In the genomic region with DNA sequence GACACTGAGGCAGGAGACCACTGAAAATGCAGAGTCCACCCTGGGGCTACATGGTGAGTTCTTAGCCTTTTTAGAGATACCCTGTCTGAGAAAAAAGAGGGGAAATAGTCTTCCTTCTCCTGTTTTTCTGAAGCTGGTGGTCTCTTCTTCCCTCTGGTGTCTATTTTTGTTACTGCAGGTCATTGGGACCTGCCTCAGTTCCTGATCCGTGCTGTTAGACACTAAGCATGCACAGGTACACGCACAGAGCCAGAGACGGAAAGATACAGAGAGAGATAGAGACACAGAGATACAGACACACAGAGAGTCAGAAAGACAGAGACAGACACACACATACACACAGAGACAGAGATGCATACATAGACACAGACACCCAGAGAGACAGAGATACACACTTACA, we compare ENCODE assay signal across 18 mouse cellular contexts. TPM values are rescaled to one million over a fixed set of nuclear protein-coding genes. Genes with fewer than 3 reads are reported as not detected.
DNase-seq lines count a peak whose midpoint lies in the region; ATAC-seq and TF ChIP-seq lines count a peak whose summit lies in the region.
"Had no signal": no experiment of that assay in that cellular context is flagged by ENCODE, and none has a peak within 500 bp of the region (broad histone marks: within the 10 kb centered on the region; RNA-seq: fewer than 3 reads in every experiment).

No protein-coding gene starts in this region.

- peak; percentile 31 for TF ChIP-seq CTCF in heart, adult 2 months (IDR thresholded peaks at IDR 0.05)
- peak; percentile 69 for TF ChIP-seq CTCF in E14TG2a.4 (conservative IDR thresholded peaks at IDR 0.05; ENCODE audit: low read length)

- 22% methylated on average over 3 of the region's 3 CpGs for WGBS in heart, adult 2 months
- 34% methylated on average over 3 of the region's 3 CpGs for WGBS in heart, embryonic 12.5 days
- WGBS in forebrain, embryonic 10.5 days = 60% methylated on average over 3 of the region's 3 CpGs

- H3K27ac ChIP-seq in heart, adult 2 months = no peak overlapping the region
- H3K27ac ChIP-seq in heart, embryonic 12.5 days (ENCODE audit: poor library complexity, severe bottlenecking) = no peak overlapping the region
- no peak overlapping the region for H3K27ac ChIP-seq in forebrain, embryonic 10.5 days
- H3K27ac ChIP-seq: embryonic facial prominence, embryonic 13.5 days; liver, embryonic 12.5 days; midbrain, embryonic 15.5 days; neural tube, embryonic 15.5 days had no signal

- H3K27me3 ChIP-seq in heart, adult 2 months (ENCODE audit: control insufficient read depth, insufficient read depth, low read length) = no peaks in the 10 kb centered on the region
- no peaks in the 10 kb centered on the region for H3K27me3 ChIP-seq in heart, embryonic 12.5 days (replicated peaks)
- no peaks in the 10 kb centered on the region for H3K27me3 ChIP-seq in E14TG2a.4 (ENCODE audit: insufficient read depth, low read length)
- no peaks in the 10 kb centered on the region for H3K27me3 ChIP-seq in forebrain, embryonic 10.5 days (ENCODE audit: poor library complexity, severe bottlenecking)
- H3K27me3 ChIP-seq: embryonic facial prominence, embryonic 13.5 days; liver, embryonic 12.5 days; midbrain, embryonic 15.5 days; neural tube, embryonic 15.5 days had no signal

- intact Hi-C loops in heart, adult 2 months (cut with DNase I) = no loop called here
- intact Hi-C loops in left cerebral cortex, postnatal 14 days (cut with DNase I) = loop anchor here (10.0 kb wide), 1 partner anchor 218 kb away; no protein-coding TSS in a partner anchor
- intact Hi-C loops in left cerebral cortex, postnatal 25 days (cut with DNase I) = loop anchor here (5.0 kb wide), 1 partner anchor 111 kb away; a partner anchor contains a TSS

- no peaks in the 10 kb centered on the region for H3K36me3 ChIP-seq in heart, adult 2 months (ENCODE audit: control insufficient read depth, insufficient read depth, low read length)
- H3K36me3 ChIP-seq in heart, embryonic 12.5 days = no peaks in the 10 kb centered on the region
- no peaks in the 10 kb centered on the region for H3K36me3 ChIP-seq in E14TG2a.4 (ENCODE audit: insufficient read depth, low read length)
- H3K36me3 ChIP-seq in forebrain, embryonic 10.5 days (replicated peaks) = no peaks in the 10 kb centered on the region
- H3K36me3 ChIP-seq: embryonic facial prominence, embryonic 13.5 days; liver, embryonic 12.5 days; midbrain, embryonic 15.5 days; neural tube, embryonic 15.5 days had no signal

- H3K9me3 ChIP-seq in heart, embryonic 12.5 days (replicated peaks) = no peaks in the 10 kb centered on the region
- H3K9me3 ChIP-seq in E14TG2a.4 (ENCODE audit: low read length) = no peaks in the 10 kb centered on the region
- no peaks in the 10 kb centered on the region for H3K9me3 ChIP-seq in forebrain, embryonic 10.5 days
- H3K9me3 ChIP-seq: embryonic facial prominence, embryonic 13.5 days; liver, embryonic 12.5 days; midbrain, embryonic 15.5 days; neural tube, embryonic 15.5 days had no signal

- no peak for TF ChIP-seq POLR2A in heart, adult 2 months (IDR thresholded peaks at IDR 0.05; ENCODE audit: insufficient read depth, low read depth, low read length)

- TF ChIP-seq EP300 in heart, adult 2 months (IDR thresholded peaks at IDR 0.05; ENCODE audit: insufficient read depth, low read depth, low read length) = no peak

- no peak for DNase-seq in heart, adult 2 months
- peak; percentile 21 to 35 for DNase-seq in left cerebral cortex, postnatal 14 days (ENCODE audit: low spot score in 2 of 2)
- DNase-seq in left cerebral cortex, postnatal 25 days (ENCODE audit: low spot score in 2 of 2) = no peak
- peak; percentile 71 for DNase-seq in ZHBTc4 (ENCODE audit: low read depth, low spot score)
- DNase-seq in forebrain, embryonic 10.5 days (ENCODE audit: extremely low spot score, low spot score) = no peak
- no peak for DNase-seq in right cerebral cortex, adult 2 months (ENCODE audit: low spot score in 2 of 2)
- DNase-seq: adrenal gland, adult 2 months; kidney, adult 11 months; right cerebral cortex, postnatal 25 days had no signal

- H3K4me3 ChIP-seq in heart, adult 2 months = no peak overlapping the region
- no peak overlapping the region for H3K4me3 ChIP-seq in heart, embryonic 12.5 days
- H3K4me3 ChIP-seq in E14TG2a.4 (replicated peaks; ENCODE audit: low read length) = no peak overlapping the region
- H3K4me3 ChIP-seq in forebrain, embryonic 10.5 days = no peak overlapping the region
- H3K4me3 ChIP-seq: embryonic facial prominence, embryonic 13.5 days; liver, embryonic 12.5 days; midbrain, embryonic 15.5 days; neural tube, embryonic 15.5 days had no signal

- no peaks in the 10 kb centered on the region for H3K79me2 ChIP-seq in heart, adult 2 months (replicated peaks; ENCODE audit: control insufficient read depth, insufficient read depth, low read length)

- H3K9ac ChIP-seq in heart, adult 2 months (ENCODE audit: low read depth, low read length) = no peak overlapping the region
- H3K9ac ChIP-seq in heart, embryonic 12.5 days = no peak overlapping the region
- H3K9ac ChIP-seq: embryonic facial prominence, embryonic 13.5 days; liver, embryonic 12.5 days; midbrain, embryonic 15.5 days; neural tube, embryonic 15.5 days had no signal

- ATAC-seq in heart, embryonic 12.5 days (ENCODE audit: insufficient number of reproducible peaks, low FRiP score) = no peak
- ATAC-seq: liver, embryonic 12.5 days; midbrain, embryonic 15.5 days had no signal

- H3K4me1 ChIP-seq in heart, adult 2 months (ENCODE audit: control insufficient read depth, insufficient read depth, low read length) = no peaks in the 10 kb centered on the region
- no peaks in the 10 kb centered on the region for H3K4me1 ChIP-seq in heart, embryonic 12.5 days (replicated peaks)
- H3K4me1 ChIP-seq in E14TG2a.4 (replicated peaks; ENCODE audit: low read depth, low read length) = peaks cover 12% of the 10 kb centered on the region
- H3K4me1 ChIP-seq in forebrain, embryonic 10.5 days = no peaks in the 10 kb centered on the region
- H3K4me1 ChIP-seq: embryonic facial prominence, embryonic 13.5 days; liver, embryonic 12.5 days; midbrain, embryonic 15.5 days; neural tube, embryonic 15.5 days had no signal

- H3K4me2 ChIP-seq in heart, embryonic 12.5 days = no peak overlapping the region
- H3K4me2 ChIP-seq: embryonic facial prominence, embryonic 13.5 days; heart, embryonic 11.5 days; liver, embryonic 12.5 days; midbrain, embryonic 15.5 days; neural tube, embryonic 15.5 days had no signal

RNA-seq across cellular contexts. Expression of a gene that starts 5.3 kb away (rescaled TPM):
- not detected for total RNA-seq in heart, adult 2 months (2021)
- not detected in 2 replicates for polyA plus RNA-seq in heart, adult 2 months (2012; rRNA removed)
- polyA plus RNA-seq in heart, embryonic 12.5 days (2016; fragmentation: Nextera tagmentation; extraction: Ambion mirVana) = not detected in 2 replicates
- not detected for total RNA-seq in left cerebral cortex, postnatal 14 days (2021)
- not detected for total RNA-seq in left cerebral cortex, postnatal 25 days (2021)
- polyA plus RNA-seq in forebrain, embryonic 10.5 days (2016; fragmentation: Nextera tagmentation; extraction: Ambion mirVana) = not detected in 2 replicates
- total RNA-seq: adrenal gland, adult 2 months had no signal
- polyA plus RNA-seq: adrenal gland, adult 2 months; embryonic facial prominence, embryonic 13.5 days; heart, embryonic 11.5 days; liver, embryonic 12.5 days; midbrain, embryonic 15.5 days; neural tube, embryonic 15.5 days; stomach, embryonic 14.5 days; urinary bladder, adult 2 months had no signal

RNA-seq across cellular contexts. Expression of a gene that starts 5.8 kb away (rescaled TPM):
- 1 to 10 TPM; 1.2 to 1.3 TPM for total RNA-seq in heart, adult 2 months (2021)
- polyA plus RNA-seq in heart, adult 2 months (2012; rRNA removed) = 0.86 and 1.3 TPM in 2 replicates
- 5.4 and 6.4 TPM in 2 replicates for polyA plus RNA-seq in heart, embryonic 12.5 days (2016; fragmentation: Nextera tagmentation; extraction: Ambion mirVana)
- 10 to 100 TPM in 1 of 2 experiments, 1 to 10 TPM in 1; 7.9 to 10.6 TPM for total RNA-seq in left cerebral cortex, postnatal 14 days (2021)
- 1 to 10 TPM; 6.2 to 8.9 TPM for total RNA-seq in left cerebral cortex, postnatal 25 days (2021)
- polyA plus RNA-seq in forebrain, embryonic 10.5 days (2016; fragmentation: Nextera tagmentation; extraction: Ambion mirVana) = 7.6 and 8.6 TPM in 2 replicates

RNA-seq across cellular contexts. Expression of a gene that starts 39.2 kb away (rescaled TPM):
- not detected for total RNA-seq in heart, adult 2 months (2021)
- polyA plus RNA-seq in heart, adult 2 months (2012; rRNA removed) = not detected in 2 replicates
- not detected in 2 replicates for polyA plus RNA-seq in heart, embryonic 12.5 days (2016; fragmentation: Nextera tagmentation; extraction: Ambion mirVana)
- not detected for total RNA-seq in left cerebral cortex, postnatal 14 days (2021)
- not detected for total RNA-seq in left cerebral cortex, postnatal 25 days (2021)
- polyA plus RNA-seq in forebrain, embryonic 10.5 days (2016; fragmentation: Nextera tagmentation; extraction: Ambion mirVana) = 0.10 TPM in 1 of 2 replicates, not detected in the other
- polyA plus RNA-seq: embryonic facial prominence, embryonic 13.5 days; heart, embryonic 11.5 days; liver, embryonic 12.5 days; midbrain, embryonic 15.5 days; neural tube, embryonic 15.5 days; stomach, embryonic 14.5 days; urinary bladder, adult 2 months had no signal

RNA-seq across cellular contexts. Expression of a gene that starts 49.8 kb away (rescaled TPM):
- not detected for total RNA-seq in heart, adult 2 months (2021)
- not detected in 2 replicates for polyA plus RNA-seq in heart, adult 2 months (2012; rRNA removed)
- polyA plus RNA-seq in heart, embryonic 12.5 days (2016; fragmentation: Nextera tagmentation; extraction: Ambion mirVana) = not detected in 2 replicates
- total RNA-seq in left cerebral cortex, postnatal 14 days (2021) = not detected
- not detected for total RNA-seq in left cerebral cortex, postnatal 25 days (2021)
- polyA plus RNA-seq in forebrain, embryonic 10.5 days (2016; fragmentation: Nextera tagmentation; extraction: Ambion mirVana) = not detected in 2 replicates
- total RNA-seq: adrenal gland, adult 2 months had no signal
- polyA plus RNA-seq: adrenal gland, adult 2 months; embryonic facial prominence, embryonic 13.5 days; heart, embryonic 11.5 days; liver, embryonic 12.5 days; midbrain, embryonic 15.5 days; neural tube, embryonic 15.5 days; stomach, embryonic 14.5 days; urinary bladder, adult 2 months had no signal

Comparison
In these comparisons a context has a peak if more than half of its experiments do, and no peak if none do; other contexts are left out.
1. DNase-seq: peak in left cerebral cortex, postnatal 14 days (2 of 2) and ZHBTc4 (single experiment); none in heart, adult 2 months (0 of 2), left cerebral cortex, postnatal 25 days (0 of 2), forebrain, embryonic 10.5 days (single experiment) and right cerebral cortex, adult 2 months (0 of 2).